Mouse (Mus musculus): ENCODE results near the gene Serinc3.

GRCm38 (mm10) chr2:163645700-163646460, 949 bp upstream of the Serinc3 start:
- no peak; the same call in 1 of the 2 replicates for TF ChIP-seq POLR2A (IDR thresholded peaks at IDR 0.05; ENCODE audit: low read depth, low read length)
- TF ChIP-seq CTCF (conservative IDR thresholded peaks at IDR 0.05 in 1 of 2, IDR thresholded peaks at IDR 0.05 in 1 of 2; ENCODE audit: low read depth in 2 of 2, low read length in 2 of 2): no peak
- peak; percentile 51 for TF ChIP-seq ZNF384 (IDR thresholded peaks at IDR 0.05; ENCODE audit: low read depth, low read length)
- no peak for TF ChIP-seq SIN3A (IDR thresholded peaks at IDR 0.05; ENCODE audit: low read length)
- peak; percentile 62 for TF ChIP-seq EP300 (IDR thresholded peaks at IDR 0.05; ENCODE audit: low read length)
- TF ChIP-seq ZC3H11A (IDR thresholded peaks at IDR 0.05; ENCODE audit: low read depth, low read length): no peak
- TF ChIP-seq HCFC1 (IDR thresholded peaks at IDR 0.05; ENCODE audit: low read depth, low read length): peak; percentile 23; the same call in 1 of the 2 replicates
- TF ChIP-seq JUND (conservative IDR thresholded peaks at IDR 0.05; ENCODE audit: low read depth, low read length): 0 out of 2 replicates have a peak, but pooled peaks have one; percentile 10
- TF ChIP-seq MYC (IDR thresholded peaks at IDR 0.05; ENCODE audit: low read depth, low read length): no peak
- TF ChIP-seq ZKSCAN1 (IDR thresholded peaks at IDR 0.05; ENCODE audit: borderline replicate concordance, low read depth, low read length): no peak; the same call in 1 of the 2 replicates
- TF ChIP-seq E2F4 (IDR thresholded peaks at IDR 0.05; ENCODE audit: insufficient replicate concordance, low read depth, low read length): no peak

Measured in CH12.LX (cell line).